Mouse (Mus musculus): ENCODE measurements at regions not wholly inside any gene's neighbourhood (a gene's known extent, or its start where the extent isn't known, plus 50 kb on each side); places are given as distances from the start of the nearest gene placed in this dataset.
A peak's percentile ranks its signal among the peaks of the same experiment; 100 is the strongest.
"Not testable (repeated sequence)": the region's sequence is repeated elsewhere in the genome, so short reads cannot be mapped to it uniquely, and the experiment has no call there.

- 56% methylated on average over 3 of the region's 3 CpGs for WGBS
Measured at GRCm38 (mm10) chr12:17852138-17852537, 161.5 kb downstream of the Hpcal1 start.

GRCm38 (mm10) chr12:17872491-17872890 is 181.8 kb downstream of the Hpcal1 start:
- H3K4me1 ChIP-seq; H3K36me3 ChIP-seq (replicated peaks); H3K4me3 ChIP-seq; H3K9me3 ChIP-seq; H3K27me3 ChIP-seq (replicated peaks; ENCODE audit: low read depth, poor library complexity, severe bottlenecking); H3K27ac ChIP-seq (replicated peaks); DNase-seq (ENCODE audit: low spot score): not testable (repeated sequence)
- 87% methylated on average over 6 of the region's 6 CpGs for WGBS

More at GRCm38 (mm10) chr12:17852138-17852537, 161.5 kb downstream of the Hpcal1 start:
- not testable (repeated sequence) for H3K36me3 ChIP-seq (replicated peaks); H3K4me1 ChIP-seq; H3K27me3 ChIP-seq (replicated peaks; ENCODE audit: low read depth, poor library complexity, severe bottlenecking); H3K27ac ChIP-seq (replicated peaks); H3K4me3 ChIP-seq
- DNase-seq (ENCODE audit: low spot score) = peak; percentile 11
- H3K9me3 ChIP-seq = peaks cover 17% of the 10 kb centered on the region

GRCm38 (mm10) chr12:17881371-17882116 is 190.9 kb downstream of the Hpcal1 start:
- H3K4me1 ChIP-seq = no peaks in the 10 kb centered on the region
- H3K4me3 ChIP-seq = peak overlapping the region; percentile 90
- peaks cover 22% of the 10 kb centered on the region for H3K36me3 ChIP-seq (replicated peaks)
- peak overlapping the region; percentile 93 for H3K27ac ChIP-seq (replicated peaks)
- WGBS = under 1% methylated on average over 59 of the region's 59 CpGs
- no peaks in the 10 kb centered on the region for H3K27me3 ChIP-seq (replicated peaks; ENCODE audit: low read depth, poor library complexity, severe bottlenecking)
- DNase-seq (ENCODE audit: low spot score) = peak; percentile 95
- H3K9me3 ChIP-seq = peaks cover 29% of the 10 kb centered on the region

GRCm38 (mm10) chr12:17882117-17883116 is 191.8 kb downstream of the Hpcal1 start:
- Histone ChIP-seq H3K36me3 (replicated peaks) (peaks cover 29% of the 10 kb centered on the region), H3K4me3 (peak overlapping the region; percentile 90), H3K27ac (replicated peaks) (peak overlapping the region; percentile 93), H3K9me3 (peaks cover 37% of the 10 kb centered on the region)
- peak; percentile 46 for DNase-seq (ENCODE audit: low spot score)
- not testable (repeated sequence) for H3K27me3 ChIP-seq (replicated peaks; ENCODE audit: low read depth, poor library complexity, severe bottlenecking); H3K4me1 ChIP-seq
- 3% methylated on average over 65 of the region's 65 CpGs for WGBS

GRCm38 (mm10) chr12:17891663-17892310 is 201.1 kb downstream of the Hpcal1 start:
- H3K27me3 ChIP-seq (replicated peaks; ENCODE audit: low read depth, poor library complexity, severe bottlenecking); H3K4me1 ChIP-seq; H3K4me3 ChIP-seq; H3K27ac ChIP-seq (replicated peaks); DNase-seq (ENCODE audit: low spot score): not testable (repeated sequence)
- Histone ChIP-seq H3K9me3 (peaks cover 80% of the 10 kb centered on the region), H3K36me3 (replicated peaks) (peaks cover 77% of the 10 kb centered on the region)
- 94% methylated on average over 6 of the region's 6 CpGs for WGBS

GRCm38 (mm10) chr12:17913058-17913457 is 222.4 kb downstream of the Hpcal1 start:
- not testable (repeated sequence) for H3K27me3 ChIP-seq (replicated peaks; ENCODE audit: low read depth, poor library complexity, severe bottlenecking); H3K4me3 ChIP-seq; H3K27ac ChIP-seq (replicated peaks); DNase-seq (ENCODE audit: low spot score); H3K4me1 ChIP-seq
- peaks cover 42% of the 10 kb centered on the region for H3K9me3 ChIP-seq
- WGBS = 92% methylated on average over 3 of the region's 3 CpGs
- H3K36me3 ChIP-seq (replicated peaks) = peaks cover 55% of the 10 kb centered on the region
